Mouse (Mus musculus): ENCODE measurements around the gene Slc6a20a.

DNA sequence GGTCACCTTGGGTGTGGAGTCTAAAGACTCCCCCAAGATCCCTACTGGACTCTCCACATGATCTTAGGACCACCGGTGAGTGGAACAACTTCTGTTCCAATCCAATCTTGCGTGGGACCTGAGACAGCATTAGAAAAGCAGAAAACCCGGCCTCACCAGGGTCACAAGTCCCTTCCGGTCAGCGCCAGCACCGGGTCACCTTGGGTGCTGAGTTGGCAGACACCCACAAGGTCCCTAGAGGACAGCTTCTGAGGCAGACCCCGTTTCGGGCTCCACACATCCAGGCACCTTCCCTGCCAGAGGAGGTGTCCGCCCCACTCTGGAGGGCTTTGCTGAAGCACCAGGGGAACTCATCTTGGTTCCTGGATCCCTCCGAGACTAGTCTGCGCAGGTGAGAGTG is 52.9 kb downstream of the Slc6a20a start:
- no peak for TF ChIP-seq EP300 (IDR thresholded peaks at IDR 0.05; ENCODE audit: low read depth)
- TF ChIP-seq CTCF (IDR thresholded peaks at IDR 0.05; ENCODE audit: low read depth): no peak

Data from heart, postnatal 0 days (tissue).